Mouse (Mus musculus): Measurements from ENCODE around the gene Zfp967.
"Not testable (repeated sequence)": the region's sequence is repeated elsewhere in the genome, so short reads cannot be mapped to it uniquely, and the experiment has no call there.

Gene Zfp967

DNA sequence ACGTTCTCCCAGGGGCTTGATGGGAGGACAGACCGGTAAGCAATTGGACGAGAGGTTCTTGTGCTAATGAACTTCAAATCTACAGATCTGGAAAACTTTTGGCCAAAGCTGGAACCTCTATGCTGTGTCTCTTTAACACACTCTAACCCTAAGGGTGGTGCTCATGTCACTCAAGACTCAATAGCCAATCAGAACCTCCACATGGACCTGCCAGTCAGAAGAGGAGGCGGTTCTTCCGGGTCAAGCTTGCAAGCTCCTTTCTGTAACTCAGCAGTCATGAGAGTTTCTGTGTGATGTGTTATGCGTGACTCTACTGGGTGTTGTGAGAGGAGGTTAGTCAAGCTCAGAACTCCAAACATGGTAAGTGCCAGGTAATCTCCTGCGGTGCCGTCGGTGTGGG lies at the start of gene Zfp967:
Zfp967 (plus strand) TSS at position 301 of the 400 bp plus-strand sequence.
- not testable (repeated sequence) for DNase-seq (ENCODE audit: low spot score)

DNA sequence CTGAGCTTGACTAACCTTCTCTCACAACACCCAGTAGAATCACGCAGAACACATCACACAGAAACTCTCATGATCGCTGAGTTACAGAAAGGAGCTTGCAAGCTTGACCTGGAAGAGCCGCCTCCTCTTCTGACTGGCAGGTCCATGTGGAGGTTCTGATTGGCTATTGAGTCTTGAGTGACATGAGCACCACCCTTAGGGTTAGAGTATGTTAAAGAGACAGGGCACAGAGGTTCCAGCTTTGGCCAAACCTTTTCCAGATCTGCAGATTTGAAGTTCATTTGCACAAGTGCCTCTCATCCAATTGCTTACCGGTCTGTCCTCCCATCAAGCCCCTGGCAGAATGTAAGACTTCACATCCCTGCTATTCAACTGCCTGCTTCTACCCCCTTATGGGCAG lies 34.2 kb upstream of the Zfp967 start, which contains the start of gene Gm14434:
Gm14434 (minus strand) TSS at position 101 of the 400 bp plus-strand sequence.
- DNase-seq (ENCODE audit: low spot score) = not testable (repeated sequence)

All from urinary bladder, postnatal 14 days (tissue).